Mouse (Mus musculus) kidney, adult 2 months (tissue): ENCODE data around the gene Golga5. TPM values are rescaled to one million over a fixed set of nuclear protein-coding genes. Genes with fewer than 3 reads are reported as not detected.

Source experiments
- DNase-seq: peaks from one replicate; pipeline ENCODE4 v3.0.0; 2021
- H3K27ac ChIP-seq: fragments of 200-500 bp; 2 replicates; pipeline ENCODE4 v1.5.1; 2012; ENCODE audit warnings: low read depth, low read length, control low read depth, inconsistent platforms; ENCODE audit not compliant: insufficient read depth
- H3K27me3 ChIP-seq: fragments of 200-500 bp; replicated peaks from 2 replicates; pipeline ENCODE4 v1.6.1; 2012; ENCODE audit warnings: mild to moderate bottlenecking, moderate library complexity, low read length, inconsistent platforms; ENCODE audit not compliant: control insufficient read depth, insufficient read depth
- H3K36me3 ChIP-seq: fragments of 200-500 bp; 2 replicates; pipeline ENCODE4 v1.6.1; 2012; ENCODE audit warnings: mild to moderate bottlenecking, moderate library complexity, low read length, inconsistent platforms; ENCODE audit not compliant: control insufficient read depth, insufficient read depth
- H3K4me1 ChIP-seq: fragments of 200-500 bp; 2 replicates; pipeline ENCODE4 v1.6.1; 2011; ENCODE audit warnings: low read length; ENCODE audit not compliant: control insufficient read depth, insufficient read depth
- H3K4me3 ChIP-seq: fragments of 200-500 bp; 2 replicates; pipeline ENCODE4 v1.5.1; 2011; ENCODE audit warnings: mild to moderate bottlenecking, low read depth, low read length, control low read depth; ENCODE audit not compliant: insufficient read depth
- CTCF ChIP-seq: fragments of 200-500 bp; conservative IDR thresholded peaks from 2 replicates; pipeline ENCODE4 v1.5.1; 2011; ENCODE audit warnings: low read depth, mild to moderate bottlenecking, control low read depth, low read length, moderate library complexity, mixed read lengths; ENCODE audit not compliant: insufficient read depth, insufficient read length
- POLR2A ChIP-seq: fragments of 200-500 bp; IDR thresholded peaks from one replicate; pipeline ENCODE4 v1.6.1; 2011; ENCODE audit warnings: low read depth, low read length, control low read depth
- WGBS: fragments of 180-500 bp; shearing (Covaris S2); methylation state at CpG from one replicate; pipeline ENCODE4 v1.1.7; 2018; 5-methylcytosine and 5-hydroxymethylcytosine counted together
- polyA plus RNA-seq: library from polyadenylated mRNA; depleted of rRNA; stranded (reverse); fragments of >200 nt; gene quantifications from 2 replicates; pipeline ENCODE4 v1.2.3, GENCODE M21; 2012

Golga5 gene
- polyA plus RNA-seq, 1 experiment: 14.8 TPM

- no peak for TF ChIP-seq POLR2A
- TF ChIP-seq CTCF: no peak
- Histone ChIP-seq H3K27ac (peak overlapping the region; percentile 89), H3K36me3 (no peaks in the 10 kb centered on the region), H3K4me1 (peaks cover 7% of the 10 kb centered on the region; the same call in 1 of the 2 replicates), H3K4me3 (0 out of 2 replicates have a peak overlapping the region, but pooled peaks have one; percentile 11), H3K27me3 (no peaks in the 10 kb centered on the region)
- peak; percentile 83 for DNase-seq
- WGBS: 33% methylated on average over 10 of the region's 10 CpGs
Measured at GRCm38 (mm10) chr12:102436939-102437526, 31.9 kb upstream of the Golga5 start.

GRCm38 (mm10) chr12:102437952-102438351 is 31.0 kb upstream of the Golga5 start:
- H3K4me3 ChIP-seq: peak overlapping the region; percentile 39
- 41% methylated on average over 5 of the region's 5 CpGs for WGBS
- peak; percentile 53 for DNase-seq
- no peaks in the 10 kb centered on the region for H3K27me3 ChIP-seq
- H3K27ac ChIP-seq: peak overlapping the region; percentile 77
- TF ChIP-seq POLR2A (no peak), CTCF (no peak)
- H3K36me3 ChIP-seq: no peaks in the 10 kb centered on the region
- H3K4me1 ChIP-seq: no peaks in the 10 kb centered on the region; the same call in 1 of the 2 replicates

GRCm38 (mm10) chr12:102438983-102439631 is 29.8 kb upstream of the Golga5 start:
- under 1% methylated on average over 20 of the region's 20 CpGs for WGBS

GRCm38 (mm10) chr12:102439632-102440023 is 29.3 kb upstream of the Golga5 start, which contains the start of gene Lgmn:
Gene Lgmn (minus strand): TSS chr12:102439813.
- TF ChIP-seq POLR2A (no peak), CTCF (no peak)
- Histone ChIP-seq H3K36me3 (no peaks in the 10 kb centered on the region), H3K4me3 (peak within 1 kb of the TSS; percentile 89), H3K27me3 (no peaks in the 10 kb centered on the region), H3K27ac (peak within 1 kb of the TSS; percentile 77), H3K4me1 (no peaks in the 10 kb centered on the region; the same call in 1 of the 2 replicates)
- WGBS: 0% methylated on average over 28 of the region's 28 CpGs
- DNase-seq: peak; percentile 99

More at GRCm38 (mm10) chr12:102438983-102439631, 29.8 kb upstream of the Golga5 start:
- TF ChIP-seq CTCF (no peak), POLR2A (no peak)
- Histone ChIP-seq H3K4me3 (peak overlapping the region; percentile 89), H3K27me3 (no peaks in the 10 kb centered on the region), H3K36me3 (no peaks in the 10 kb centered on the region), H3K4me1 (no peaks in the 10 kb centered on the region; the same call in 1 of the 2 replicates), H3K27ac (peak overlapping the region; percentile 77)
- DNase-seq: no peak

GRCm38 (mm10) chr12:102440551-102440950 is 28.4 kb upstream of the Golga5 start:
- Histone ChIP-seq H3K4me1 (no peaks in the 10 kb centered on the region; the same call in 1 of the 2 replicates), H3K4me3 (no peak overlapping the region), H3K27ac (no peak overlapping the region), H3K27me3 (no peaks in the 10 kb centered on the region), H3K36me3 (no peaks in the 10 kb centered on the region)
- 85% methylated on average over 7 of the region's 7 CpGs for WGBS
- no peak for TF ChIP-seq POLR2A
- no peak for TF ChIP-seq CTCF
- no peak for DNase-seq

GRCm38 (mm10) chr12:102441141-102441540 is 27.8 kb upstream of the Golga5 start:
- Histone ChIP-seq H3K4me3 (no peak overlapping the region), H3K4me1 (no peaks in the 10 kb centered on the region; the same call in 1 of the 2 replicates), H3K27ac (no peak overlapping the region), H3K27me3 (no peaks in the 10 kb centered on the region), H3K36me3 (no peaks in the 10 kb centered on the region)
- no peak for DNase-seq
- 71% methylated on average over 6 of the region's 6 CpGs for WGBS
- no peak for TF ChIP-seq CTCF
- no peak for TF ChIP-seq POLR2A

GRCm38 (mm10) chr12:102442639-102443038 is 26.3 kb upstream of the Golga5 start:
- Histone ChIP-seq H3K27me3 (no peaks in the 10 kb centered on the region), H3K27ac (no peak overlapping the region), H3K36me3 (no peaks in the 10 kb centered on the region), H3K4me3 (no peak overlapping the region), H3K4me1 (no peaks in the 10 kb centered on the region; the same call in 1 of the 2 replicates)
- TF ChIP-seq POLR2A (no peak), CTCF (no peak)
- DNase-seq: no peak
- 96% methylated on average over 15 of the region's 15 CpGs for WGBS
